Mouse (Mus musculus) mouse embryonic stem cell (cell line): ENCODE data around the gene S100a6.

ENCODE experiments used
- in situ Hi-C, 2 experiments: fragments of 300-500 bp; cut with MboI; formaldehyde crosslinking; loops; 1 replicate in 1 of 2; 3 replicates in 1 of 2; pipeline ENCODE4 v1.14.3; 2019 to 2020; ENCODE audit warnings: low sequenced_read_pairs in 2 of 2, low pct_unique_long_range_greater_than_20kb in 1 of 2, mixed read lengths in 1 of 2; ENCODE audit not compliant: unreplicated experiment in 1 of 2

The S100a6 gene

DNA sequence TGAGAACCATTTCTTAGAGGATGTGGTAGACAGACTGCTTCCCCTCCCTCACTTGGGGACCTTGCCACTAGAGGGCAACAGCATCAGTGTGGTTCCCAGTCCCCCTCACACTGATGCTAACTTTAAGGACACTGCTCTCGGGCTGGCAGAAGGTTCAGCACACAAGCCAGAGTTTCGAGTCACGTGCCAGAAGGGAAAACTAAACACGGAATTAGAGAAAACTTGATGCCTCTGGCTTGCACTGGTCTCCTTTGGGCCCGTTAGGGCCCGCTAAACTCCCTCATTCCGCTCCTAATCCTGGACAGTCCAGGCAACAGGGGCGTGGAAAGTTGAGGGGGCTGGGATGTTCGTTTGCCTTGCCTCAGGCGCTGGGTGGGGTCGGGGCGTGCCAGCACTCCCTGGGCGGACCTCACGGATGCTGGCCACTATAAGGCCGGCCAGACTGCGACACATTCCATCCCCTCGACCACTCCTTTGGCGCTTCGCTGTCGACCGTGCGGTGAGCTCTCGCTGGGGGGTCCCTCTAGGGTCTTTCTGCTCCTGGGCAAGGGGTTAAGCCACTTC is at the start of gene S100a6:
S100a6 (plus strand) TSS at position 155 of the 564 bp plus-strand sequence.
- in situ Hi-C loops = no loop called here

DNA sequence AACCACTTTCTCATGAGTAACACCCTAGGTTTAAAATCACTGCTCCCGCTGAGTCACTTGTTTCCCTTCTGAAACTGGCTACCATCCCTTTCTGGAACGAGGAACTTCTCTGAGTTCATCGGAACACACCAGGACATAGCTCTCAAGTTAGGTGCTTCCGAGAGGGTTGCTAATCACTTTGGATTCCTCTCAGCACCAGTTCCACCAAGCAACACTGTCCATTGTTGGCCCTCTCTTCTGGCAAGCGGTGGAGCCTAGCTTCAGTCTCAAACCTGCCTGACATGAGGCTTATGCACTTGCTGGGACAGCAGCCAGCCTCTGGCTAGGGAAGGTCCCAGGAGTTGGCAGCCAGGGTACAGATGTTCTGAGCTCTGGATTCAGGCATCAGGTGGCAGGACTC is 38.0 kb upstream of the S100a6 start:
- in situ Hi-C loops = no loop called here

DNA sequence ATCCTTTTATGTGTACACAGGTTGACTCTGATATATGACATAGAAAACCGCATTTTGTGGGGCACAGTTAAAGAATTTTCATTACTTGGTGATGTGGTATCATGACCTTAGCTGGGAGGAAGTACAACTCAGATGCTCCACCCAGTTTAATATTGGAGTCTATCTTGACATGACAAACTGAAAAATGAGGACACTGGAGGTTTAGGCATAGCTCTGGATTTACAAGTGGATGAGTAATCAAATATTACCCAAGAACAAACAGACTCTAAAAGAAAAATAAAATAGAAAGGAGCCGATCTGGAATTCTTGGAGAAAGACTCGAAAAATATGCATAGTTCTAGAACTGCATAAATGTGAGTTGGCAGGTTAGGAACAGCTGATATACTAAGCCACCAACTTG is 37.4 kb upstream of the S100a6 start:
- in situ Hi-C loops = no loop called here

DNA sequence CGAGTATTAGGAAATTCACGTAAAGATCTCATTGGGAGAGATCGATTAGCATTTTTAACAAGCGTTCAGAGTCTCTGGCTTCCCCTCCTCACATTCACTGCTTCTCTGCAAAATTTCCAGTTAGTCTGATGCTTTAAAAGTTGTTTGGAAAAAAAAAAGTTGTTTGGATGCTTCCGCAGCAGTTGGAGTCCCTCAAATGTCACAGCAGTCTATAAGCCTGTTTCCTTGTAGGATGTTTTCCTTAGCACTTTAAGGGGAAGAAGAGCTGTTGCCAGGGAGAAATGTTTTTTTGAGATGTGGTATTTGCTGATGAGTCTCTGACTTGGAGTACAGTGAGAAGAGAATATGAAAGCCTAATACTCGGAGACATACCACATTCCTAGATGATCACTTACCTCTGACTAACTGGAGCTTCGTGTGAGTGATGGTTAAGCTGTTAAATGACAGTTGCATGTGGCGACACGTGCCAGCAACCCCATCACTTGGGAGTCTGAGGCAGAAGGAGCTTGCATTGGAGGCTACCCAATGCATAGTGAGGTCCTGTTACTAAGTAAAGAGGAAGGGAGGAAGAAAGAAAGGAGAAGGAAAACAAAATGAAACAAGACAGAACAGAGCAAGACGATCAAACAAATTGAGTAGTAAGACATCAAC is 36.2 kb upstream of the S100a6 start:
- in situ Hi-C loops = no loop called here

DNA sequence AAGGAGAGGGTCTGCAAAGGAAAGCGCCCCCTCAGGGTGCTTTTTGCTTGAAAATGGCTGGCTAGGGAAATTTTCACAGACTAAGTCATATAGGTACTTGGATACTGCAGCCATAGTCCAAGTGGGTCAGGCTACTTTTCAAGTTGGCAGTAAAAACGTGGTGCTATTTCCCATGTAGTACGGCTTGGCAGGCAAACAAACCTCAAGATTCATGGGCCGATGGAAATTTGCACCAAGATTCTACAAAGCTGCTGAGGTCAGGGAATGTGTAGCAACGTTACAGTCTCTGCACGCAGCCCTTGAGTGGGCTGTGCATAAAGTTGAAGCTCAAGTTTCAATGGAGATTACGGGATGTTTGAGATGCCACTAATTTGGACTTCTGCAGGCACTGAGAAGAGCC is 33.2 kb upstream of the S100a6 start:
- in situ Hi-C loops = no loop called here

DNA sequence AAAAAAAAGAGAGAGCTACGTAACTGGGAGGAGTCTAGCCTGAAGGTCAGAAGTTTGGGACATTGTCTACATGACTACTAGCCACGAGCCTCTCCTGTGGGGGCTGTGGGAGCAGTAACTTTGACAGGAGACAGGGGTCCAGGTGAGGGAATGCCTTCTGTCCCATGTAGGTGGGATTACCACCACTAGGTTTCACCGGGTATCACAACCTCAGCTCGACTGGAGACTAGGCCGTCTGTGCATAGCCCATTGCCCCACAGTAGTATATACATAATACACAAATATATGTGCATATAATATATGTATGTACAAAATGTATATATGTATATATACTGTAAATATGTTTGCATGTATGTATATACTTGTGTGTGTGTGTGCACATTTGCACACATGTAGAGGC is 31.5 kb upstream of the S100a6 start:
- in situ Hi-C loops = loop anchor here in 1 of 2 experiments (5.0 to 10.0 kb wide), 2 partner anchors 36 to 74 kb away; partner anchors contain the start of gene S100a7a

DNA sequence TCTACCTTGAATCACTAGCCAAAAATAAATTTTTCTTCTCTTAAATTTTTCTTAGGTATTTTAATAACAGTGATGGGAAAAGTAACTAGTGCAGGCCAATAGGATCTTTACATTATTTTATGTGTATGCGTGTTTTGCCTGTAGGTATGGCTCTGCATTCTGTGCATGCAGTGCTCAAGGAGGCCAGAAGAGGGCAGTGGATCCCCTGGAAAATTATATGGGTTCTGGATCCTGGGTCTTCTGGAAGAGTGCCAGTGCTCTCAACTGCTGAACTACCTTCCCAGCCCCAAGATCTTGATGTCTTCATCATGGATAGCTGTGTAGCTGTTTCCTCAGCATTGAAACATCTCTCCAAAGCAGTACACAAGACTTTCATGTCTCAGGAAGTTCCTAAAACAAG is 30.5 kb upstream of the S100a6 start:
- in situ Hi-C loops = loop anchor here in 1 of 2 experiments (5.0 to 10.0 kb wide), 2 partner anchors 35 to 73 kb away; partner anchors contain the start of gene S100a7a

DNA sequence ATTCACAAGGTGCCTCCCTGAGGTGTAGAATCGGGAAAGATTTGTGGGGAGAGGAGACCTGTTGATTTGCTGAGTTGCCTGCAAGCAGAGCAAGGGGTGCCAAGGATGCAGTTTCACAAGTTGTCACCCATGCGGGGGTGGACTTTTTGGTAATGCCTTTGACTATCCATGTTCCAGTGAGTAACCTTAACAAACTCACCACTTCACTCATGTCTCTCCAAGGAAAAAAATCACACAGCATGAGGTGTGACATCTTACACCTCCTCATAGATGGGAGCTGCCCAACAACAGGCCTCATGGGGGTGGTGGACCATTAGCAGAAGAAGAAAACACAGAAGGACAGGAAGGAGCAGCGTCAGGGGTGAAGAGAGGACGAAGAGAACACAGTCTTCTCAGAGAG is 30.1 kb upstream of the S100a6 start:
- in situ Hi-C loops = loop anchor here in 1 of 2 experiments (5.0 to 10.0 kb wide), 2 partner anchors 35 to 72 kb away; partner anchors contain the start of gene S100a7a

DNA sequence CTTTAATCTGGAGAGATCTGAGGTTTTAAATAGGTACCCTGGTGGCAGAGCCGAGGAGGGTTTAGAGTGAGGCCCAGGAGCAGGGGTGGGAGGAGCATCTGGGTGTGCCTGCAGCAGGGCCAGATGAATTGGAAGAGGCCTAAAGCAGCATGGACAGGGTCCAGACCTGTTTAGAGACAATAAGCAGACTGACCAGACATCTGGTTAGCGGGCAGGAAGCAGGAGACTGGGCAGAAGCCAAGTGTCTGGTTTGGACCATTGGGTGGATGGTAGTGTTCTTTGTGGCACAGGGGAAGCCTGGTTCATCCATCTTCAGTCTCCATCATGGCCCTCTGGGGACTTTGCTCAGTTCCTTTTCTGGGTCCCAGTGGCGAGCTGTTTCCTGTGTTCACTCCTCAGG is 28.8 kb upstream of the S100a6 start:
- in situ Hi-C loops = loop anchor here in 1 of 2 experiments (5.0 to 10.0 kb wide), 2 partner anchors 33 to 71 kb away; partner anchors contain the start of gene S100a7a

DNA sequence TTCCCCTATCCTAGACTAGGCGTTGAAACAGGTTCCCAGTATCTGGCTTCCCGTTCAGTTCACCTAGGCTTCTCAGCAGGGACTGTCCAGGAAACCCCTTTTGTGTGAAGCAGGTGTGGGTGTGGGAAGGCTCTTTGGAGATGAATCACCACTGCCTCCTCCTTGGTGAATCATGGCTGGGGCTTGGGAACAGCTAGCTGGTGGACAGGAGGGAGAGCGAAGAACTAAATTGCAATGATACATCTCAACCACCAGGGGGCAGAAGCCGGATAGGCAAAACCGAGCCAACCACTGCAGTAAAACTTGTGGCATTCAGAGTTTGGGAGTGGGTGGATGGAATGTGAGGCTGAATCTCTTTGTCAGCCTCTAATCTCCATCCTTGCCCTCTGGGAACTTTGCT is 27.1 kb upstream of the S100a6 start:
- in situ Hi-C loops = loop anchor here in 1 of 2 experiments (10.0 kb wide), 1 partner anchor 69 kb away; the partner anchor contains the start of gene S100a7a

DNA sequence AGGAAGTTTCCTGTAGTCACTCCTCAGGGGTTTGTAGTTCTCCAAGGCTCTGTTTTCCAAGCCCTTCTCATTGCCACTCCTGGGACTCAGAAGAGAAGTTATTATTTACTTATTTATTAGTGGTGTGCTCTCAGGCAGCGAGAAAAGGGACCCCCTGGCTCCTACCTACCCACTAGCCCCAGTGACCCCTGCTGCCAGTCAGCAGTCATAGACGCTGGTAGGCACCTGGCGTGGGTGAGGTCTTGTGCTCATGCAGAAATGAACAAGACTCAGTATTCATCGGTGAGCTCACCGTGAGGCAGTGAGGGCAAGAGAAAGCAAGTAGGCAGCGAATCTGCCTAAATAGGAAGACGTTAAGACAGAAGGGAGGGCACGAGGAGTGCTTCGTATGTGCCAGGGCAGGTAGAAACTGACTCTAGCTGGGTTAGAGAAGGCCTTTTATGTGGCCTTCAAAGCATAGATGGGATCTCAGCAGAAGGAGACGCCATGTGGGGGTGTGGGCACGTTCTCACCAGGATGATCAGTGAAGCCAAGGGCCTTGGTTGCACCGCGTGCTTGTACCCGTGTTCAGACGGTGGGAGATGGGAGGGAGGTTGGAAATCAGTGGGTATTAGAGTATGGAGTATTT is 26.6 kb upstream of the S100a6 start:
- in situ Hi-C loops = loop anchor here in 1 of 2 experiments (10.0 kb wide), 1 partner anchor 69 kb away; the partner anchor contains the start of gene S100a7a

DNA sequence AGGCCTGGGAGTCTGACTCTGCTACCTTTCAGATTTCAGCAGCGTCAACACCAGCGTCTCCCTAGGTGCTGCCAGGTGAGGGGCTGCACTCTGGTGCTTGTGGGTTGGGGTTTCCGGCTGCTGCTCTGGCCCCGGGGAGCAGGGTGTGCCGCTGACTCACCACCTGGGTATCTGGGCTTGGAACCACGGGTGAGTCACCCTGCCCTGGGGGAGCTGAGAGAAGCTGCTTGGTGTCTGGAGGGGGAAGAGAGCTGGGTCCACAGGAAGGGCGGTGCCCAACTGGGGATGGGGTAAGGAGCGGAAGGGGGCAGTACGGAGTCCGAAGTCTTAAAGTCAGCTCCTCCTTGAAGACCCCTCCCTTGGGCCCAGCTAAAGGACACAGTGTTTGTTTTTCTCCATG is 25.8 kb upstream of the S100a6 start:
- in situ Hi-C loops = loop anchor here in 1 of 2 experiments (10.0 kb wide), 1 partner anchor 68 kb away; the partner anchor contains the start of gene S100a7a

DNA sequence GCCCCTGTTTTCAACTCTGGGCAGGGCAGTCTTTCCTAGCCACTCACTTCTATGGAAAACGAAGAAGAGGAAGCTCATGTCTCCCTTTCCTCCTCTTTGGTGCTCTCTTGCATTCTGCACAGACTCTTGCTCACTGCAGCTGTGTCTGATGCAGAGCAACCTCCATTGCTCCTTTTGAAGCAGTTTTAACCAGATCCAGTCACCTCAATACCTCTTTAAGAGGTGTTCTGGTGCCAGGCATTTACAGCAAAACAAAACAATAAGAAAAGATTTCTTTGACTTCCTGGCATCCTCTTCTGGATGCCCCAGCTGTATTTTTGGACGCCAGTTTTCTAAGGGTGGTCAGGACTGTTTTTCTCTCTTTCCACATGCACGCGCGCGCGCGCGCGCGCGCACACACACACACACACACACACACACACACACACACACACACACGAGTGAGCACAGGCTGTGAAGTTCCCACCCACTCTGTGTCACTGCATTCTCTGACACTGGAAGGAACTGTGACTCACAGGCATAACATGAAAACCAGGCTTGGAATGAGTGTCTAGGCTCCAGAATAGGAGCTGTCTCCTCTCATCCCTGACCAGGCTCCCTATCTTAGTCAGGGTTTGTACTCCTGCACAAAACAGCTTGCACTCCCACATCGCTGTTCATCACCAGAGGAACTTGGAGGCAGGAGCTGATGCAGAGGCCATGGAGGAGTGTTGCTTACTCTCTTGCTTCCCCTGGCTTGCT is 25.2 kb upstream of the S100a6 start:
- in situ Hi-C loops = loop anchor here in 1 of 2 experiments (10.0 kb wide), 1 partner anchor 67 kb away; the partner anchor contains the start of gene S100a7a

DNA sequence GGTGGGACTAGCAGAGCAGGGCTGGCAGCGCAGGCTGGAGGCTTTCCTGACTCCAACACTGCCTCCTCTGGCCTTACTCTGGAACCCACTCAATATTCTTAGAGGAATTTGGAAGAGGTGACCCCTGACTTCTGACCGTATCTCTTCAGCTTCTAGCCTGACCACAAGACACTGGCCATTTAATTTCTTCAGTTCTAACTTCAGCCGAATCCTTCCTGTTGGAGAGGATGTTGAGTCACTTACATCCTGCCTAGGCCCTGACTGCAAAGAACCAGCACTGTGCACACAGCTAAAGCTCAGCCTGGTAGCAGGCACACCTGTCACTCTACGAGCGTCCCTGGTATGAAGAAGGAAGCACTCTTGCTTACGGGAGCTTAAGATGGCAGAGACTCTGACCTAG is 23.3 kb upstream of the S100a6 start:
- in situ Hi-C loops = loop anchor here in 1 of 2 experiments (10.0 kb wide), 1 partner anchor 65 kb away; the partner anchor contains the start of gene S100a7a

DNA sequence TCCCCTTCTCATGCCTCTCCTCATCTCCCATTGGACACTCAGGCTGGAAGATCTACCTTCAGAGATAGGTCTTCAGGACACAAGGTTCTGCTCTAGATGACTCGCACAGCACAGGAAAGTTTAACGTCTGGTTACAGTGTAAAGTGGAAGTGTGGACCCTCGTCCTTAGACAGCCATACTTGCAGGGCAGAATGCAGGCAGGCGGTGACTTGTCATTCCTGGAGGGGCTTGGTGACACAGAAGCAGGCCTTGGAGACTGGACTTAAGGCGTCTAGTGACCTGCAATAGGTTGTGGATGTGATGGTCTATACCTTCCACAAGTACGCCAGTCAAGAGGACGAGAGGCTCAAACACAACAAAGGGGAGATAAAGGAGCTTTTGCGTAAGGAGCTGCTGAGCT is 22.7 kb upstream of the S100a6 start, which contains the start of gene S100a2:
S100a2 (plus strand) TSS at position 301 of the 400 bp plus-strand sequence.
- in situ Hi-C loops = loop anchor here in 1 of 2 experiments (10.0 kb wide), 1 partner anchor 65 kb away; the partner anchor contains the start of gene S100a7a

DNA sequence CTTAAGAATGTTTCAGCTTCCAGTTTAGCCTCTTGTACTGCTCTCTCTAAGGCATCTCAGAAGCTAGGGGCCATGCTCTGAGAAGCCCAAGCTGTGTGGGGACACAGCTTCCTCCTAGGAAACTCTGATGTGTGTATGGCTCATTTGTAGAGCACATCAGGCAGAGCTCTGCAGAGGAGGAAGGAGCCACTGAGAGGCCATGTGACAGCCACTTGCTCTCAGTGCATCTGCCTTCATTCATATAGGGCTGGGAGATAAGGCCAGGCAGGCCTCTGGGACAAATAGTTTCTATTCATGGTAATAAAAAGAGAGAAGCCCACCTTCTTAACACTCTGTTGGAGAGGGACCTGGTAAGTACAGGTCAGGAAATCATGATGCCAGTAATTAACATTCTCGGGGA is 18.2 kb upstream of the S100a6 start:
- in situ Hi-C loops = no loop called here

DNA sequence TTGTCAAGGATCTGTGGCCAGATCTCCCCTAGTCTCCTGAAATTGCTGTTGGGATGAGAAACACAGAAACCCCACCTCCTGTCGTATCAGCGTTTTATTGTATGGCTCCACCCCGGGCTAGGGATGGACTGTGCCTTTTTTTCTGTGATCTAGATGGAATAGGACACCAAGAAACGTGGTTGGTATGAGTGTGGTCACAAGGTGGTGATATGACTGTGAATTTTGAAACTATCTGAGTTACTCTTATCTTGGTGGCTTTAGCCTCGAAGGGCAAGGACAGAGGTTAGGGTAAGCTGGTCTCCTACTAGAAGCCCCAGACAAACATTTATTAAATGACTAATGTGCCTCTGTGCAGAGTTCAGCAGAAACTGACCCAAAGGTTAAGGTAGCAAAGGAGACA is 17.1 kb upstream of the S100a6 start:
- in situ Hi-C loops = no loop called here

DNA sequence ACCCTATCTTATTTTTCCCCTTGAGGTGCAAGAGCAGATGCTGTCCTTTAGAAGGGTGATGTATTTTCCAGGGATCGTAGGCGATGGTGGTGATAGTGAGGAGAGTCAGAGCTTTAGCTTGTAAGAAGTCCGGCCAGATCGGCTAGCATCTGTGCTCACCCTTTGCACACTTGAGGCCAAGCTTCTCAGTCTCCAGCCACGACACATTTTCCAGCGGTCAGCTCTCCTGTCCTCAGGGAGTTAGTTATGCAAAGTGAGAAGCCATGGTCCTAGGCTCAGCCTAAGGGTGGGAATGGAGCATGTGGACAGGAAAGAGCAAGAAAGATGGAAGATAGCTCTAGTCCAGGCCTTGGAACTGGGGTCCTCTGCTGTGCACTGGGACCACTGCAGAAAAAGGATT is 15.9 kb upstream of the S100a6 start:
- in situ Hi-C loops = no loop called here
